In the genomic region with DNA sequence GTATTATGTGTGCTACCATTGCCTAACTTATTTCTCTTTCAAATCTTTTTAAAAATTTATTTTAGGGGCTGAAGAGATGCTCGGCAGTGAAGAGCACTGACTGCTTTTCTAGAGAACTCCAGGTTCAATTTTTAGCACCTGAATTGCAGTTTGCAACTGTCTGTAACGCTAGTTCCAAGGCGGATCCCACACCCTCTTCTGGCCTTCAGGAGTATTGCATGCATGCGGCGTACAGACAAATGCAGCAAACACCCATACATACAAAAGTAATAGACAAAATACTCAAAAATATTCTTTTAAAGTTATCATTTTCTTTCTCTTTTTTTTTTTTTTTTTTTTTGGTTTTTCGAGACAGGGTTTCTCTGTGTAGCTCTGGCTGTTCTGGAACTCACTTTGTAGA, we compare ENCODE assay signal across 9 mouse cellular contexts. TPM values are rescaled to one million over a fixed set of nuclear protein-coding genes. Genes with fewer than 3 reads are reported as not detected.
DNase-seq lines count a peak whose midpoint lies in the region; ATAC-seq and TF ChIP-seq lines count a peak whose summit lies in the region.
"Had no signal": no experiment of that assay in that cellular context is flagged by ENCODE, and none has a peak within 500 bp of the region (broad histone marks: within the 10 kb centered on the region; RNA-seq: fewer than 3 reads in every experiment).

No protein-coding gene starts in this region.

- TF ChIP-seq CTCF in intestine, postnatal 0 days (IDR thresholded peaks at IDR 0.05; ENCODE audit: low read depth), result peak; percentile 71
- TF ChIP-seq CTCF in ES-Bruce4 (IDR thresholded peaks at IDR 0.05; ENCODE audit: low read depth, low read length), result peak; percentile 57
- TF ChIP-seq CTCF in kidney, postnatal 0 days (IDR thresholded peaks at IDR 0.05; ENCODE audit: low read depth), result peak; percentile 63

- H3K27me3 ChIP-seq in intestine, postnatal 0 days (replicated peaks; ENCODE audit: control insufficient read depth, insufficient read depth, low read length), result no peaks in the 10 kb centered on the region
- H3K27me3 ChIP-seq in intestine, embryonic 16.5 days (replicated peaks; ENCODE audit: control insufficient read depth, insufficient read depth, low read length), result no peaks in the 10 kb centered on the region
- no peaks in the 10 kb centered on the region for H3K27me3 ChIP-seq in ES-Bruce4 (ENCODE audit: control insufficient read depth, insufficient read depth, low read length, poor library complexity, severe bottlenecking)
- H3K27me3 ChIP-seq in kidney, postnatal 0 days (ENCODE audit: insufficient read depth, low read length), result no peaks in the 10 kb centered on the region
- H3K27me3 ChIP-seq: midbrain, embryonic 12.5 days had no signal

- no peak for ATAC-seq in intestine, postnatal 0 days
- no peak for ATAC-seq in intestine, embryonic 16.5 days
- ATAC-seq in kidney, postnatal 0 days (replicated peaks; ENCODE audit: low FRiP score, low read depth), result no peak
- ATAC-seq in neutrophil, adult 5-6 weeks (ENCODE audit: extremely low read depth, insufficient number of reproducible peaks, low FRiP score, poor library complexity, severe bottlenecking), result peak; percentile 28; the same call in 1 of the 2 replicates
- no peak for ATAC-seq in inflammation-experienced regulatory T-cells, adult 6 months

- no peak for TF ChIP-seq POLR2A in ES-Bruce4 (IDR thresholded peaks at IDR 0.05; ENCODE audit: insufficient read depth, low read length)

- peaks cover 4% of the 10 kb centered on the region; the same call in 1 of the 2 replicates for H3K4me1 ChIP-seq in intestine, postnatal 0 days (replicated peaks; ENCODE audit: control insufficient read depth, insufficient read depth, low read length)
- H3K4me1 ChIP-seq in intestine, embryonic 16.5 days (ENCODE audit: control insufficient read depth, insufficient read depth, low read length), result peaks cover 13% of the 10 kb centered on the region
- peaks cover 3% of the 10 kb centered on the region for H3K4me1 ChIP-seq in ES-Bruce4 (ENCODE audit: control insufficient read depth, insufficient read depth, low read length)
- H3K4me1 ChIP-seq in kidney, postnatal 0 days (replicated peaks; ENCODE audit: insufficient read depth, low read length), result no peaks in the 10 kb centered on the region

- no peak overlapping the region for H3K9ac ChIP-seq in intestine, postnatal 0 days (ENCODE audit: low read depth, low read length)
- no peak overlapping the region for H3K9ac ChIP-seq in intestine, embryonic 16.5 days (ENCODE audit: low read depth, low read length)
- no peak overlapping the region for H3K9ac ChIP-seq in ES-Bruce4 (ENCODE audit: low read depth, poor library complexity, severe bottlenecking)
- H3K9ac ChIP-seq in kidney, postnatal 0 days (ENCODE audit: low read depth, low read length), result no peak overlapping the region
- H3K9ac ChIP-seq: midbrain, embryonic 12.5 days had no signal

- no peak overlapping the region for H3K4me3 ChIP-seq in intestine, postnatal 0 days (ENCODE audit: low read depth, low read length)
- no peak overlapping the region for H3K4me3 ChIP-seq in intestine, embryonic 16.5 days (ENCODE audit: low read length)
- H3K4me3 ChIP-seq in ES-Bruce4 (ENCODE audit: low read depth, low read length), result no peak overlapping the region
- H3K4me3 ChIP-seq in kidney, postnatal 0 days (replicated peaks; ENCODE audit: low read depth, low read length), result no peak overlapping the region
- H3K4me3 ChIP-seq: midbrain, embryonic 12.5 days had no signal

- no peaks in the 10 kb centered on the region for H3K9me3 ChIP-seq in intestine, postnatal 0 days (ENCODE audit: control insufficient read depth)
- no peaks in the 10 kb centered on the region for H3K9me3 ChIP-seq in intestine, embryonic 16.5 days (ENCODE audit: control insufficient read depth, low read length)
- no peaks in the 10 kb centered on the region for H3K9me3 ChIP-seq in ES-Bruce4 (replicated peaks; ENCODE audit: control insufficient read depth, insufficient read depth, low read length, poor library complexity, severe bottlenecking)
- no peaks in the 10 kb centered on the region for H3K9me3 ChIP-seq in kidney, postnatal 0 days (replicated peaks; ENCODE audit: low read length)
- H3K9me3 ChIP-seq: midbrain, embryonic 12.5 days had no signal

- no peak overlapping the region for H3K4me2 ChIP-seq in intestine, postnatal 0 days (replicated peaks; ENCODE audit: low read depth)
- no peak overlapping the region for H3K4me2 ChIP-seq in intestine, embryonic 16.5 days (ENCODE audit: low read depth, low read length)
- H3K4me2 ChIP-seq in kidney, postnatal 0 days (ENCODE audit: low read length), result no peak overlapping the region
- H3K4me2 ChIP-seq: midbrain, embryonic 12.5 days had no signal

- peak; percentile 45 for DNase-seq in adrenal gland, postnatal 14 days
- peak; percentile 36 for DNase-seq in kidney, postnatal 0 days (ENCODE audit: low spot score)
- DNase-seq in right cerebral cortex, adult 18-20 months, result no peak

- no peak for TF ChIP-seq EP300 in ES-Bruce4 (IDR thresholded peaks at IDR 0.05; ENCODE audit: insufficient read depth, low read depth, low read length)

- WGBS in intestine, postnatal 0 days, result 41% methylated on average over 6 of the region's 6 CpGs
- 46% methylated on average over 6 of the region's 6 CpGs for WGBS in intestine, embryonic 16.5 days
- WGBS in kidney, postnatal 0 days, result 46% methylated on average over 6 of the region's 6 CpGs

- no peaks in the 10 kb centered on the region for H3K36me3 ChIP-seq in intestine, postnatal 0 days (ENCODE audit: control insufficient read depth, insufficient read depth)
- no peaks in the 10 kb centered on the region for H3K36me3 ChIP-seq in intestine, embryonic 16.5 days (ENCODE audit: control insufficient read depth, insufficient read depth, low read length)
- H3K36me3 ChIP-seq in ES-Bruce4 (ENCODE audit: control insufficient read depth, insufficient read depth, low read length, poor library complexity, severe bottlenecking), result peaks cover 3% of the 10 kb centered on the region
- no peaks in the 10 kb centered on the region for H3K36me3 ChIP-seq in kidney, postnatal 0 days (ENCODE audit: insufficient read depth, low read length)
- H3K36me3 ChIP-seq: midbrain, embryonic 12.5 days had no signal

- H3K27ac ChIP-seq in intestine, postnatal 0 days (ENCODE audit: low read depth, low read length), result no peak overlapping the region
- H3K27ac ChIP-seq in intestine, embryonic 16.5 days (ENCODE audit: low read length), result no peak overlapping the region
- no peak overlapping the region for H3K27ac ChIP-seq in ES-Bruce4 (ENCODE audit: insufficient read depth, low read length)
- no peak overlapping the region for H3K27ac ChIP-seq in kidney, postnatal 0 days
- H3K27ac ChIP-seq: midbrain, embryonic 12.5 days had no signal

RNA-seq across cellular contexts. Expression of gene Mettl16, which starts 2.6 kb away (rescaled TPM):
- 9.6 and 11.1 TPM in 2 replicates for polyA plus RNA-seq in intestine, postnatal 0 days (2015; fragmentation: Nextera tagmentation; extraction: Ambion mirVana)
- polyA plus RNA-seq in intestine, embryonic 16.5 days (2015; fragmentation: Nextera tagmentation; extraction: Ambion mirVana), result 36.2 and 41.4 TPM in 2 replicates
- 65.4 and 66.2 TPM in 2 replicates for polyA plus RNA-seq in ES-Bruce4 (2011; ENCODE audit: insufficient read depth, insufficient read length, low read depth, missing spikeins)
- 24.1 and 29.2 TPM in 2 replicates for total RNA-seq in adrenal gland, postnatal 14 days (2021)
- polyA plus RNA-seq in kidney, postnatal 0 days (2015; fragmentation: Nextera tagmentation; extraction: Ambion mirVana), result 27.1 and 31.6 TPM in 2 replicates
- 22.6 and 37.8 TPM in 2 replicates for total RNA-seq in neutrophil, adult 5-6 weeks (2017)
- 10 to 100 TPM; 29.2 to 32.2 (median 31.5) TPM for polyA plus RNA-seq in inflammation-experienced regulatory T-cells, adult 6 months (2017; shearing (Covaris generic))

RNA-seq across cellular contexts. Expression of gene Pafah1b1, which starts 43.6 kb away (rescaled TPM):
- 62.1 and 68.6 TPM in 2 replicates for polyA plus RNA-seq in intestine, postnatal 0 days (2015; fragmentation: Nextera tagmentation; extraction: Ambion mirVana)
- 33.5 and 33.8 TPM in 2 replicates for polyA plus RNA-seq in intestine, embryonic 16.5 days (2015; fragmentation: Nextera tagmentation; extraction: Ambion mirVana)
- 120 and 137 TPM in 2 replicates for polyA plus RNA-seq in ES-Bruce4 (2011; ENCODE audit: insufficient read depth, insufficient read length, low read depth, missing spikeins)
- total RNA-seq in adrenal gland, postnatal 14 days (2021), result 140 and 142 TPM in 2 replicates
- 51.4 and 53.0 TPM in 2 replicates for polyA plus RNA-seq in kidney, postnatal 0 days (2015; fragmentation: Nextera tagmentation; extraction: Ambion mirVana)
- total RNA-seq in neutrophil, adult 5-6 weeks (2017), result 105 and 112 TPM in 2 replicates
- 10 to 100 TPM; 79.4 to 92.1 (median 81.5) TPM for polyA plus RNA-seq in inflammation-experienced regulatory T-cells, adult 6 months (2017; shearing (Covaris generic))
